Mouse (Mus musculus): ENCODE results near the gene Csrp1.

DNA sequence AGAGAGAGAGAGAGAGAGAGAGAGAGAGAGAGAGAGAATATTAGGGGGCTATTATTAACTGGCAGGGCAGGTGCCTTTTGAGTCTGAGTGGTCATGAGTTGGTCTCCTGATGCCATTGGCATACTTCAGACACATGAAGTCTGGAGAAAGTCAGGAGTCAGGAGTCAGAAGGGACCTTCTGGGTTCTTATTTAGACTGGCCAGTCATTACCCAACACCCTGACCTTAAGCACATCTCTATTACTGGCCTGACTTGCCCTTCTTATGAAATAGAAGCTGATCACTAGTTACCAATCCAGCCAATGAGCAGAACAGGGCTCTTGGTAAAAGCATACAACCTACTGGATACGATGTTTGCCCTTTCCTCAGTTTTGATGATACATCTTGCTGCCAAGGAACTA lies 57.2 kb downstream of the Csrp1 start:
- TF ChIP-seq CTCF (IDR thresholded peaks at IDR 0.05; ENCODE audit: borderline replicate concordance, control insufficient read depth, extremely low read depth, insufficient read depth, low read length, poor library complexity) = no peak
- no peak for TF ChIP-seq POLR2A (IDR thresholded peaks at IDR 0.05; ENCODE audit: control insufficient read depth, extremely low read depth, insufficient read depth, low read length, poor library complexity)

Measured in thymus, adult 2 months (tissue).